In the genomic region with DNA sequence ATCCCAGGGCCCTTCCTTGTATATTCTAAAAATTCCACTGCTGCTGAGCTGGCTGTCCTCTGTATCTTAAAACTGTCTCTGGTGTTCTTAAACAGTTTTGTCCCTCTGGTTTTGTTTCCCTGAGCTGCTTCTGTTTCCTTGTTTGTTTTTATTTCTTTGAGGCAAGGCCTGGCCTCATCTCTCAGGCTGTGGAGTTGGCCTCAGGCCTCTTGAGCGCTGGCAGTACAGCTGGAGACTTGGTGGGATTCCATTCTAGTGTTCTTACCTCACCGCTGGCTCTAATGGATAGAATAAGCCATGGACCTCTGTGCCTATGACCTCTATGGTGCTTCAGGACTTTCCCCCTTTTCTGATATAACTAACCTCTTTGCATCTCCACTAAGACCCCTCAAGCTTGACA, we compare ENCODE assay signal across 21 mouse cellular contexts.
A peak's percentile ranks its signal among the peaks of the same experiment; 100 is the strongest.
DNase-seq lines count a peak whose midpoint lies in the region; ATAC-seq and TF ChIP-seq lines count a peak whose summit lies in the region.
"Had no signal": no experiment of that assay in that cellular context is flagged by ENCODE, and none has a peak within 500 bp of the region (broad histone marks: within the 10 kb centered on the region; RNA-seq: fewer than 3 reads in every experiment).

No protein-coding gene starts in this region.

- H3K9ac ChIP-seq in heart, embryonic 11.5 days (ENCODE audit: low read depth, low read length), result no peak overlapping the region
- H3K9ac ChIP-seq in heart, postnatal 0 days (replicated peaks; ENCODE audit: low read depth, low read length), result no peak overlapping the region
- no peak overlapping the region for H3K9ac ChIP-seq in stomach, postnatal 0 days (ENCODE audit: low read length)
- H3K9ac ChIP-seq: hindbrain, embryonic 14.5 days; midbrain, embryonic 12.5 days had no signal

- no peak for ATAC-seq in heart, embryonic 11.5 days (replicated peaks; ENCODE audit: insufficient number of reproducible peaks, low FRiP score, low TSS enrichment)
- ATAC-seq in heart, postnatal 0 days (ENCODE audit: insufficient read depth, low read depth), result no peak
- ATAC-seq in stomach, postnatal 0 days (ENCODE audit: low FRiP score, low TSS enrichment), result no peak
- ATAC-seq: forebrain, embryonic 16.5 days; inflammation-experienced regulatory T-cells, adult 6 months had no signal

- peaks cover 14% of the 10 kb centered on the region for H3K4me1 ChIP-seq in heart, embryonic 11.5 days (ENCODE audit: control insufficient read depth, insufficient read depth, low read length)
- peaks cover 10% of the 10 kb centered on the region for H3K4me1 ChIP-seq in heart, postnatal 0 days (ENCODE audit: control insufficient read depth, insufficient read depth)
- no peaks in the 10 kb centered on the region for H3K4me1 ChIP-seq in stomach, postnatal 0 days (replicated peaks; ENCODE audit: control insufficient read depth, insufficient read depth)

- DNase-seq in heart, adult 8-10 months (ENCODE audit: low spot score), result peak; percentile 34
- DNase-seq in gastrocnemius, postnatal 25 days, result peak; percentile 38
- DNase-seq in heart, postnatal 0 days (ENCODE audit: low spot score), result no peak
- no peak for DNase-seq in stomach, postnatal 0 days (ENCODE audit: low spot score)
- no peak for DNase-seq in left cerebral cortex, adult 11 months (ENCODE audit: low spot score)
- DNase-seq in left cerebral cortex, adult 18-20 months (ENCODE audit: low spot score in 2 of 2), result no peak
- DNase-seq: adrenal gland, adult 8-10 months; cerebellum, adult 11-12 months; cerebellum, postnatal 10 days; kidney, adult 18-20 months; kidney, postnatal 4 days; lung, adult 18-20 months; lung, postnatal 10 days; thymus, postnatal 25 days had no signal

- TF ChIP-seq CTCF in heart, postnatal 0 days (IDR thresholded peaks at IDR 0.05; ENCODE audit: low read depth), result no peak
- no peak for TF ChIP-seq CTCF in stomach, postnatal 0 days (IDR thresholded peaks at IDR 0.05; ENCODE audit: low read depth)

- no peak overlapping the region for H3K27ac ChIP-seq in heart, embryonic 11.5 days (ENCODE audit: low read depth, low read length)
- 0 out of 2 replicates have a peak overlapping the region, but pooled peaks have one; percentile 6 for H3K27ac ChIP-seq in heart, postnatal 0 days (ENCODE audit: low read depth)
- no peak overlapping the region for H3K27ac ChIP-seq in stomach, postnatal 0 days (replicated peaks)
- H3K27ac ChIP-seq: forebrain, embryonic 10.5 days; hindbrain, embryonic 14.5 days; midbrain, embryonic 12.5 days had no signal

- no peaks in the 10 kb centered on the region for H3K27me3 ChIP-seq in heart, embryonic 11.5 days (ENCODE audit: control insufficient read depth, insufficient read depth, low read length)
- no peaks in the 10 kb centered on the region for H3K27me3 ChIP-seq in heart, postnatal 0 days (ENCODE audit: control insufficient read depth, insufficient read depth, low read length)
- no peaks in the 10 kb centered on the region for H3K27me3 ChIP-seq in stomach, postnatal 0 days (ENCODE audit: control insufficient read depth, insufficient read depth, low read length)
- H3K27me3 ChIP-seq: midbrain, embryonic 12.5 days had no signal

- H3K4me3 ChIP-seq in heart, embryonic 11.5 days (ENCODE audit: low read depth, low read length), result no peak overlapping the region
- no peak overlapping the region for H3K4me3 ChIP-seq in heart, postnatal 0 days (ENCODE audit: low read depth, low read length)
- H3K4me3 ChIP-seq in stomach, postnatal 0 days (ENCODE audit: low read depth, low read length), result no peak overlapping the region
- H3K4me3 ChIP-seq: forebrain, embryonic 10.5 days; midbrain, embryonic 12.5 days had no signal

- TF ChIP-seq EP300 in heart, postnatal 0 days (IDR thresholded peaks at IDR 0.05; ENCODE audit: low read depth), result no peak
- no peak for TF ChIP-seq EP300 in stomach, postnatal 0 days (optimal IDR thresholded peaks at IDR 0.05)

- no peaks in the 10 kb centered on the region for H3K36me3 ChIP-seq in heart, embryonic 11.5 days (ENCODE audit: control insufficient read depth, insufficient read depth, low read length)
- no peaks in the 10 kb centered on the region for H3K36me3 ChIP-seq in heart, postnatal 0 days (replicated peaks; ENCODE audit: control insufficient read depth, insufficient read depth, low read length)
- no peaks in the 10 kb centered on the region for H3K36me3 ChIP-seq in stomach, postnatal 0 days (ENCODE audit: control insufficient read depth, insufficient read depth, low read length)
- H3K36me3 ChIP-seq: midbrain, embryonic 12.5 days had no signal

- WGBS in heart, embryonic 11.5 days (ENCODE audit: insufficient replicate concordance), result 59% methylated on average over 2 of the region's 2 CpGs
- 44% methylated on average over 2 of the region's 2 CpGs for WGBS in heart, postnatal 0 days
- 60% methylated on average over 2 of the region's 2 CpGs for WGBS in stomach, postnatal 0 days

- no peak overlapping the region for H3K4me2 ChIP-seq in heart, embryonic 11.5 days
- H3K4me2 ChIP-seq in heart, postnatal 0 days (ENCODE audit: low read depth, low read length), result no peak overlapping the region
- H3K4me2 ChIP-seq in stomach, postnatal 0 days (replicated peaks; ENCODE audit: low read depth), result no peak overlapping the region
- H3K4me2 ChIP-seq: hindbrain, embryonic 14.5 days; liver, embryonic 11.5 days; midbrain, embryonic 12.5 days had no signal

- H3K9me3 ChIP-seq in heart, embryonic 11.5 days (replicated peaks; ENCODE audit: control insufficient read depth, low read length), result no peaks in the 10 kb centered on the region
- no peaks in the 10 kb centered on the region for H3K9me3 ChIP-seq in heart, postnatal 0 days (replicated peaks; ENCODE audit: control insufficient read depth, low read length)
- no peaks in the 10 kb centered on the region for H3K9me3 ChIP-seq in stomach, postnatal 0 days (ENCODE audit: control insufficient read depth, low read length)
- H3K9me3 ChIP-seq: forebrain, embryonic 10.5 days; midbrain, embryonic 12.5 days had no signal

Comparison
In these comparisons a context has a peak if more than half of its experiments do, and no peak if none do; other contexts are left out.
1. DNase-seq: peak in heart, adult 8-10 months (single experiment) and gastrocnemius, postnatal 25 days (single experiment); none in heart, postnatal 0 days (single experiment), stomach, postnatal 0 days (single experiment), left cerebral cortex, adult 11 months (single experiment) and left cerebral cortex, adult 18-20 months (0 of 2).